Mouse (Mus musculus): ENCODE measurements at regions not wholly inside any gene's neighbourhood (a gene's known extent, or its start where the extent isn't known, plus 50 kb on each side); places are given as distances from the start of the nearest gene placed in this dataset.

GRCm38 (mm10) chr11:114444211-114444610 is 224.1 kb upstream of the Rpl38 start:
- TF ChIP-seq POLR2A (IDR thresholded peaks at IDR 0.05; ENCODE audit: insufficient read depth, low read depth, low read length) (no peak), CTCF (IDR thresholded peaks at IDR 0.05) (no peak), EP300 (IDR thresholded peaks at IDR 0.05; ENCODE audit: insufficient read depth, low read depth, low read length) (no peak)

All from heart, adult 2 months (tissue).